Mouse (Mus musculus) left cerebral cortex, postnatal 36 days (tissue): Measurements from ENCODE around the gene Tbck. TPM values are rescaled to one million over a fixed set of nuclear protein-coding genes. Genes with fewer than 3 reads are reported as not detected.

Experiments used
- DNase-seq, 2 experiments: peaks; one replicate each; pipeline ENCODE4 v3.0.0; 2021 to 2022; ENCODE audit warnings: low spot score in 2 of 2, mixed read lengths in 1 of 2
- intact Hi-C: fragments of 180-260 bp; cut with DNase I; formaldehyde crosslinking; loops from one replicate; pipeline ENCODE4 v1.15.1; 2025
- total RNA-seq, 2 experiments: library from RNA; stranded (reverse); gene quantifications; 2 replicates each; pipeline ENCODE4 v1.2.3; 2021

The Tbck gene
- total RNA-seq, 2 experiments from 2014 or later: 28.8 to 31.2 TPM

DNA sequence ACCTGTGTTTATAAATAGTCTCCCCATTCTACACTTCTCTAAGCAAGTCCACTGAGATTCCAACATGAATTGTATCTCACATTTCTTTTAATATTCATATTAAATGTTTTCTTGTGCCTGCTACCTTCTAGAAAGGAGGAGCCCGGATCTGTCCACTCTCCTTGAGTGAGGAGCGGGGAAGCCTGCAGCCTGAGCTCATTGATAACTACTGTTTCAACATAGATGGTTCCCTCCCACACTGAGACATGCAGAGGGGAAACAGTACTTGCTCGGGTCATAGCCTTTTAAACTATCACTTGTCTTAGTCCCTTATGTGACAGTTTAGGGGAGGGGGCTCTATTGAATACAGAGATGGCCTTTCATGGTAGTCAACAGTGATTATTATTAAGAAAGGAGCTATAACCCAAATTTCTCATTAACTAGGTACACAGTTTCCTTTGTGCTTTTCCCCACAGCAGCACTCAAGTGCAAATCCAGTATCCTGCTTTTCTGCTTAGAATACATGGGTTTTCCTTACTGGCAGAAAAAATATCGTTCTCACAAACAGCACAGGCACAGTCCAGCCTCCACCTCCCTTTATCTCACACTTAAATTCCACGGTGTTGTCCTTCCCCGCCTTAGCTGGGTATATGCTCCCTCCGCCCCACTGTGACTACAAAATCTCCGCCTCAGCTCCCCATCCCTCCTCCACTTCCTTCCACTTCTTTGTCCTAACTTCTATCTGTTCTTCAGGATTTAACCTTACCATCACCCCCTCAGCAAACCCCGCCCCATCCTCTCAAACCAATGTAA lies 130.0 kb downstream of the Tbck start:
- no peak for DNase-seq
- intact Hi-C loops: no loop called here

DNA sequence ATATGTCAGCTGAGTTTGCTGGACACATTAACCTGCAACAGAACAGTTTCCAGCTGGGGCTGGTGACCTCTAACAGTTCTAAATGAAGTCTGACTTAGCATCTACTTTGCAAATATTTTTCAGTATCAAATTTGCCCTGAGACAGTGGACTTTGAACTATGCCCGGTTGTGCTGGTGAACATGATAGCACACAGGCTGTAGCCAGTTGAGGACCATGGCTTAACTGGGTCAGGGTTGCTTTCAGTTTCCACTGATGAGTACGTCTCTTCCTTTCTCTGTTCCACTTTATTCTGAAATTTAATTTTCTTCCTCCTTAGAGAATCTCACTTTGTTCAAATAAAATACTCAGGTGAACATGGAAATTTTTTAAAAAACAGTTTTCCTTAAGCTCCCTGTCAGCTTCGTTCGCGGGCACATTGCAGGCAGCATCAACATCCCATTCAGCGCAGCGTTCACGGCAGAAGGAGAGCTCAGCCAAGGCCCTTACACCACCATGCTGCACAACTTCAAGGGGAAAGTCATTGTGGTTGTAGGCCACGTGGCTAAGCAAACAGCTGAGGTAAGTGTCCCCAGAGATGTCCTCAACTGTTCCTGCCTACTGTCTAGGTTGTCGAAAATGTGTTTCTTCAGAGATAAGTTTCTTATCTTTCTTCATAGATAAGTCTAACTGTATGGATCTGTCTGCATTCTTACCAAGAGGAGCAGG lies 131.0 kb downstream of the Tbck start:
- intact Hi-C loops: no loop called here

DNA sequence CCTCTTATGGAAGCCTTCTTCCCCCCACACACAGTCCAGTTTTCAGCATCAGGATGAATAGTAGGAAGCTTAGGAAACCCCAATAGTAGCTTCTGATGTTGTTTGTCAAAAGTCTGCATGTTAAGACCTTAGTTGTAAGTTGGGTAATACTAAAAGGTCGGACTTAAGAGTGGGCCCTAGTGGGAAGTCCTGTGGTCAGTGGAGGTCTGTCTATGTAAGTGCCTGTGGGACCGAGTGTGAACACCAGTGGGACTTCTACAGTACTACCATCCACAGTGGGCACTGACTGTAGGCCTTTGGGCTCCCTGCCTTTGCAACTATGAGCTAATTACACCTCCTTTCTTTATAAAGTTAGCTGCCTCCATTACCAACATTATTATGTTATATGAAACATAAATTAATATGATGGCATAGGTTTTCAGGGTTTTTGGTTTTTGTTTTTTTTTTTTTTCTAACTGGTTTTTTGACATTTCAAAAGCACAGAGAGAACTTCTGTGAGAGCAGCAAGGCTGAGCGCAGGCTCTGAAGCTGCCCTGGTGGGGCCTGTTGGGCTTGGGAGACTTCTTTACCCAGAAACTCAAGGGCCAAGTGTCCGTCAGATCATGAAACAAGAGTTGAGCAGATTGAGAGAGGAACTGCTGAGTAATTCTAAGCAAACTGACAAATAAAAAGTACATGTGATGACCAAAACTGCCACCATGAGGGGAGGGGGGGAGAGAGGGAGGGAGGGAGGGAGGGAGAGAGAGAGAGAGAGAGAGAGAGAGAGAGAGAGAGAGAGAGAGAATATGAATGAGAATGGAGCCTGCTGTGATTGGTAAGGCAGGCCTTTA lies 131.8 kb downstream of the Tbck start:
- intact Hi-C loops: no loop called here
- no peak for DNase-seq

More for the DNA sequence above, 131.0 kb downstream of the Tbck start:
- DNase-seq: no peak

DNA sequence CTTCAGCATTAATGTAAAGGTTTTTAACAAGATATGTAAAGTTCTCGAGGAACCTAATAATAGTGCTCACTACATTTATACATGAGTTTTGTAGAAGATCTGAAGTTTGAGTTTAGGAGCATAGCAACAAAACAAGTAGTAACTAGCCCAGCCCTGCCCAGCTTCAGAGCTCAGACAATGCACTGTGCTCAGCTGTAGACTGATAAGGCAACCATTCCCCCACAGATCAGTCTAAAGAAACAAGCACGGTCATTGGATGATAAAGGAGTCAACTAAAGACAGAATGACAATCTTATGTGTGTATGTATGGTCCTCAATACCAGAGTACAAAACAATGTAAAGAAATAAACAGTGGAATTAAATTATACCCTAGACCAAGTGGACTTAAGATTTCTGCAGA lies 135.5 kb downstream of the Tbck start:
- no peak for DNase-seq
- intact Hi-C loops: no loop called here

DNA sequence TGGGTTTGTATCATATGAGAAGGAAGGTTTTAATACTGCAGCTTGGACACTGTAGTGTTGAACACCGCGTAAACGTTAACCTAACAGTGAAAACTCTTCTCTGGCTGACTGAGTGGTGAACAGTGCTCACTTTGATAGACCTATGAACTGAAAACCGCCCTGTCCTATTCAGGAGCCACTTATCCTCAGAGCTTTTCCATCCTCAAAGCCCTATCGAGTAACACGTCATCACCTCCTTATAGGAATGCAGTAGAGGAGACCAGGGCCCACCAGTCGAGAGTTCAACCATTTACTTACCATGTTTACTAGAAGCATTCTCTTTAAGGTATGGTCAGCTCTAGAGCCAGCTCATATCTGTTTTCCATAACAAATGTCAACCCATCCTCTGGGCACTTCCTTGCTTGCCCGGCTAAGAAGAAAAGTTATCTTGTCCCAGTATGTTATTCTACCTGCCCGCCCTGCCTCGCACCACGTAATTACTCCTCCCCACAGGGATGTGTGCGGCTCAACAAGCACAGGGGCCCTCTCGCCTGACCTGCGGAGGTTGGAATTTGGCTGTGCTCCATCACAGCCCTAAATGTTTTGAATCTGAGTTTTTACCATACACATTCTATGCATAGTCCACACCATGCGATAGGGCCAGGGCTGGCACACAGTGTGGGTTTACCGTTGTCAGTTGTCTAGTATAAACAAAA lies 147.4 kb downstream of the Tbck start:
- DNase-seq: no peak
- intact Hi-C loops: no loop called here

DNA sequence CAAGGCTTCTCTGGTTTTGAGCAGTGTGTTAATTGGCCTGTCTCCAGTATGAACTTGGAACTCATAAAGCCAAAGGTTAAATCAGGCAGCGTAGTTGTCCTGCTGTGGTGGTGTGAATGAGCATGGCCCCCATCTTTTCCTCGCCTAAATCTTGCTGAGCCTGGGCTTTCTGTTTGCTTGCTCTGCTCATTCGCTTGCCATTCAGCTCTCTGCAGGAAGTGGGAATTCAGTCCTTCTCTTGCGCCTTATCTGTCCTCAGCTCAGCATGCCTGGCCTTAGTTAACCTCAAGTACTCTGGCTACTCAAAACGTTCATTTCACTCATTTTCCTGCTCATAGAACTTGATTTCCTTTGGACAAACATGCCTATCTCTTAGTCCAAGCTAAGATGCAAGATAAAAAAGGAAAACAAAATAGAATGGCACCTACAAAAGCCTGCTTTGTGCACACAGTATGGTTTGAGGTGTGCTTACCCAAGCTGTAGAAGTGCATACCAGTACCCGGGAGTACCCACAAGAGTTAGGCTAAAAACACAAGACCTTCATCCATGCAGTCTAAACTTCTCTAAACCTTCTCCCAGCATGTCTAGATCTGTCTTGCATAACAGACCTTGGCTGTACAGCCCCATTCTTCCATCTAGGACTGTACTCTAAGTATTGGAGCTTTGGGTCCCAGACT lies 151.3 kb downstream of the Tbck start:
- DNase-seq: no peak
- intact Hi-C loops: no loop called here

DNA sequence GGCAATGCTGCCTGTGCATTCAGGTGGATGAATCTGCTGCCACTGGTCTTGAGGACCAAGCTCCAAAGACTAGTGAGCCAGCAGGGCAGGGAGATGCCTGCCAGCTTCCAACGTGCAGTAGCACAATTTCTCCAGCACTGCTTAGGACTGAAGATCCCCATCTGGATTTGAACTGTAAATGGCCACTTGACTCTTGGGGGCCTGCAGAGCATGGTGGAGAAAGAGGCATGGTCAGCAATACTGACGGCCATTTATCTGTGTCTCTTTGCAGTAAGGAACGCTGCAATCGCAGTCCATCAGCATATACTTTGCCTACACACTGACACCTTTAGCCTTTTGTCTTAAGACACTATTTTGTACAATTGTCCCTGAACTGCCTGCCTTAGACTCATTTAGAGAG lies 153.2 kb downstream of the Tbck start:
- intact Hi-C loops: no loop called here
- no peak for DNase-seq

DNA sequence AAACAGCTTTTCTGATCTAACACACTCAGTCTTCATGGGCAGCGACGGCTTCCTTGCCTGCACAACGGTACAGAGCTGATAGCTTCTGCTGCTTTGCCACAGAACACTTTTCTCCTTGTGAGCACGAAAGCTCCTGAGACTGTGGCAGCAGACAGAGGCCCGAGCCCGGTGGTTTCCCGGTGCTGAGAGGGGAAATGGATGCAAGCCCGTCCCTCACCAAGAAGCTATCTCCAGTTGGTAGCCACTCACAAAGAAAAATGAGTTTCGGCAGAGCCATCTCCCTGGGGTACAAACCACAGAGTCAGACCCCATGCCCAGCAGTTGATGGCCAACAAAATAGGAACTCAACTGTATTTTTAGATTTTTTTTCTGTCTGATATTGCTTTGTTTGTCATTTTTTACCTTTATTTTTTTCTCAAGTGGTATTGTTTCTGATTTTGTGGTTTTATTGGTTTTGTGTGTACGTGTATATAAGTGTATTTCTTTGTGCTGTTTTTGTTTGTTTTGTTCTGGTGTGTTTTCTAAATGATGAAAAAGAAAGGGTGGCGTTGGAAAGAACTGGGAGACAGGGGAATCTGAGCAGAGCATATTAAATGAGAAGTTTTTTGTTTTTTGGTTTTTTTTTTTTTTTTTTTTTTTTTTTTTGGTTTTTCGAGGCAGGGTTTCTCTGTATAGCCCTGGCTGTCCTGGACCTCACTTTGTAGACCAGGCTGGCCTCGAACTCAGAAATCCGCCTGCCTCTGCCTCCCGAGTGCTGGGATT lies 154.9 kb downstream of the Tbck start:
- intact Hi-C loops: no loop called here
- no peak for DNase-seq

DNA sequence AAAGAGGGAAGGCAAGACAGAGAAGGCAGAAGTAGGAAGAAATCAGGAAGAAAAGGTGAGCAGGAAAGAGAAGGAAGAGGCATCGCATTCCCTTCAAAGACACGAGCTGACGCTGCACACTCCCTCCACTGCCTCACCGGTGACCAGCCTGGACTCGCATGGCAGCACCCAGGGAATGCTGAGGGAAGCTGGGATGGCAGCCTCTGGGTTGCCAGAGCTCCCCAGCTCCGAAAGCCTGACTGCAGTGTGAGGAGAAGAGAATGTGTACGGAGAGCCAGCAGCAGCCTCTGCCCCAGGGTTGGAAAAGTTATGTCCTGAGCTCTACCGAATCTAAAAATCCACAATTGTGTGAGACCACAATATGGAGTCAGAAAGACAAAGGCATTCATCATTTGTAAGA lies 155.6 kb downstream of the Tbck start:
- intact Hi-C loops: no loop called here
- DNase-seq: no peak

DNA sequence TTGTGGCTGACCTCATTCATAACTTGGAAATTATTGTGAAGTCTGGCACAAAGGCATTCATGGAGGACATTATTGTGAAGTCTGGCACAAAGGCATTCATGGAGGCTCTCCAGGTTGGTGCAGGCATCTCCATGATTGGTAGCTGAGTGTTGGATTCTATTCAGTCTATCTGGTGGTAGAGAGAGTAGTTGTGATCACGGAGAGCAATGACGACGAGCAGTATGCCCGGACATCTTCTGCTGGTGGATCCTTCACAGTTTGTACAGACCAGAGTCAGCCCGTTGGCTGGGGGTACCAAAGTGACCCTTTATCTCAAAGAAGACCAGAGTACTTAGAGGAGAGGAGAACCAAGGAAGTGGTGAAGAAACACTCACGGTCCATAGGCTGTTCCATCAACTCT lies 158.7 kb downstream of the Tbck start:
- no peak for DNase-seq
- intact Hi-C loops: no loop called here

DNA sequence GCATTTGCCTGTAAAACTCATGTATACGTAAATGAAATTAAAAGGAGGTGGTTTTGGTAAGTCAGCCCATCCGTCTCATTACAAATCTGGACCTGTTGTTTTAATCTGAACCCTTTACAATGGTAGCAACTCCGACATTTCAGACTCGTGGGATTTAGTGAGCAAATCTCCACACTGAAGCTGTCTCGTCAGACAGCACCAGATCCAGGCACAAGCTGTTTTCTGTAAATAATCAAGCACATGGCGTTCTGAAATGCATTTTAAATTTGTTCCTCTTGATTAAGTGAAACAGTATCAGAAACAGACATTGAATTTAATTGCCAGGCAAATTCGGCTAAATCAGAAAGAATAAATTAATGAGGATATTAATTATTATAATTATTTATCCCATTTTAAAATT lies 165.7 kb downstream of the Tbck start:
- intact Hi-C loops: no loop called here
- no peak for DNase-seq

DNA sequence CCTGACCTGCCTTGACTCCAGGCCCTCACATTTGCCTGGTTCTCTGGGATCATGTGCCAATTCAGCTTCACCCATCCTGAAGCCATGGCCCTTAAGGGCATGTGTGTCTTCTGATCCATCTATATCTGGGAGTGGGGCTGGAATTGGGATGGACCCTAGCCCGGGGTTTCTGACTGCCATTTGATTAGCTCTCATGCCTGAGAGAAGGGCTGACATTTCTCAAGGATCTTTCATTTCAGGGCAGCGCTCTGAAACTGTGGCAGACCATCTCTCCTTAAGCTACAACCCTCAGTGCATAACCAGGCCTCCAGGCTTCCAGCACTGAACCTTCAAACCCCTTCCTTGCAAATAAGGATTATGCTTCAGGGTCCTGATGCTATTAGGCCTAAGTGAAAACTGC lies 166.5 kb downstream of the Tbck start:
- DNase-seq: no peak
- intact Hi-C loops: no loop called here

DNA sequence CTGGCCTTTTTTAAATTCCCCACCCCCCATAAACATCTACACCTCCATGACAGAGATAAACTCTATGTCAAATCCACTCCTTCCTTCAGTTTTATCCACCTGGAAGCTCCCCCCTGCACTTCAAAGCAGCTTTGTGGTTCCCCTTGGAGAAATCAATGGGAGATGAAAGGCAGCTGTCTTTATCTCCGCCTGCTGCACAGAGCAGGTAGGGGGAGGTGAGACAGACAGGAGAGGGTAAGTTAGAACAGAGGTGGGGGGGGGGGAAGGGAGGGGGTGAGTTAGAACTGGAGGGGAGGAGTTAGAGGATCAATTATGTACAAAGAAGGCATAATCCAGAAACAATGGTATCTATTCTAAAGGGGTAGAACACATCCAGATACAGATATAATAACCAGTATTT lies 167.5 kb downstream of the Tbck start:
- DNase-seq: no peak
- intact Hi-C loops: no loop called here

DNA sequence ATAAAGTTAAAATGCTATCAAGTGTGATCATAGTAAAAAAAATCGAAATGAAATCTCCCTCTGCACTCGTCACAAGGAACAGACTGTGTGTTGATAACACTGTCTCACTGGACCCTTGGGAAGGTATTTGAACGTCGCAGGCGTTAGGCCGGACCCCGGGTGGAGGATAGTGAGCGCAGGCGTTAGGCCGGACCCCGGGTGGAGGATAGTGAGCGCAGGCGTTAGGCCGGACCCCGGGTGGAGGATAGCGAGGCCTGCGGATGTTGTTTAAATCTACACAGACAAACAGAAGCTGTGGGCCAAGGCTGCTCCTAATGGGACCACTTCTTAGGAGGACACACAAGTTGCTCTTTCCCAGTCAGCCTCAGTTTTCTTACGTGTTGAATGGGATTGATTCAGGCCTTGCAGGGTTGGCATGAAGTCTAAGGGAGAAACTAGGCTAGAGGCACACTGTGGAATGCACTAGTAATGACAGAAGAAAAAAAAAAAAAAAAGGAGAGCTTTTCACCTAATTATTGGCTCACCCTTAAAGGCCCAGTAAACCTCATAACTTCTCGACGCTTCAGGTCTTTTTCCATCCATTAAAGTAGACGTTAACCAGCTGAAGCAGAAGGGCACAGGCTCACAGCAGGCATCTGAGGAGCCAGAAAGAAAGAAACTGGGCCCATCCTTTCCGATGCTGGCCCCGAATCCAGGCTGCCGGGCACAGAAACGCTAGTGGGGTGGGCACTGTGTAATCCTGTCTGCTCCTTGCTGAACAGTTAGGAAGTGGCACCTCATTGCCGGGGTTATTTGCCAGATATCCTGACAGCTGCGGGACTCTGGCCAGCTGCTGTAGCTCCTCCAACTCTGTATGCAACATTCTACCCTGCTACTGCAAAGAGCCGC lies 168.1 kb downstream of the Tbck start:
- no peak for DNase-seq
- intact Hi-C loops: no loop called here

DNA sequence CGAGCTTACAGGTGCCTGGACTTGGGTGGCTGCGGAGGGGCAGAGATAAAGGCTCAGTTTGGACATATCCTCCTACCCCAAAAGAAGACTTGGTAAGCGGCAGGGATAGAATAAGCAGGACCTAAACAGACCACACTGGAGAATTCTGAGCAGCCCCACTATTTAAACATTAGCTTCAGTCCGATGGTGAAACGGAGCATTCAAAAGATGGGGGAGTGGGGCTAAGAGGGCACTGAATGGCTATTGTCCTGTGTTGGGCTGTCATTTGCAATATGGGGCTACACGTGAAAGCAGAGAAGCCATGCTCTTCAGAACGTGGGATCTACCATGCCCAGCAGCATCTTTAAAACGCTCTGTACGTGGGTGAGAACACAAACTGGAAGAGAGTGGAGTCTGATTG lies 170.3 kb downstream of the Tbck start:
- DNase-seq: no peak
- intact Hi-C loops: no loop called here

DNA sequence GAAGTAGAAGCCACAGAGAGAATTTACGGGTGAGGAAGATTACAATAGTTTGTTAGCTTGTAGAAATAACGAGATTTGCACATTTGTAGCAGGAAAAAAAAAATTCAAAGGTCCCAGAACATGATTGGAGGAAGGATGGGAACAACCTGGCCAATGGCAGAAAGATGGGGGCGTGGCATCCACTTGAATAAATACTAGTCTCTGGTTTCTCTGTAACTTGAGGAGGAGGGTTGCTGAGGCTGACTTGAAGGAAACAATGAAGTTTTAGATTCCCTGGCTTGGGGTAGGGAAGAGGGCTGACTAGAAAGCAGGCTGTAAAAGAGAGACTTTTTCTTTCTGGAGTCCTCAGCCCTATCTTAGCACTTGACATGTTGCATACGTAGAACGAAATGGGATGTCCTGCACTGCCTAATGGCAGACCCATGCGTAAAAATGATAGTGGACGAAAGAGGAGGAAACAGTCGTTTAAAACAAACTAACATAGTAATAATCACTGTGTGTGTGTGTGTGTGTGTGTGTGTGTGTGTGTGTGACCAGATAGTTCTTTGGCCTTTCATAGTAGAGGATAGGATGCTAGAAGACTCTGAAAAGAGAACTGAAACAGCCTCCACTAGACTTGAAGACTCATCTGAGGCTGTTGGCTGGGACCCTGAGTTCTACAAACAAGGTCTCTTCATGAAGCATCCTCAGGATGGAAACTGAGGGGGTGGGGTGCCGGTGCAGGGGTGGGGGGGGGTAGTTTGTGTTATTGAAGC lies 171.7 kb downstream of the Tbck start:
- intact Hi-C loops: no loop called here
- no peak for DNase-seq

DNA sequence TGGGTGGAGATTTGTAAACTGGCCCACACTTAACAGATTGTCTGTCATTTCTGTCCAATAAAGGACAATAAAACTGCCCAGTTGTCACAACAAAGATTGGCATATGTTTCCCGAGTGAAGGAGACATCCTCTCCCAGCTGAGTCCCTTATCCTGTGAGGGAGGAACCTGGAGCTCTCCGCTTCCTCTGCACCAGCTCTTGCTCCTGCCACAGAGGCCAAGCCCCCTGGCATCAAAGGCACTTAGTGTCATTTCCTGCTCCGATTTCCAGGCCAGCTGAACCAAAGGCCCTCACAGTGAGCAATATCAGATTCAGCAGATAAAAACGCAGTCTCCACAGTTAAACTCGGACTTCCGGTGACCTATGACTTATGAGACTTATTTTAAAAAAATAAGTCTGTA lies 172.7 kb downstream of the Tbck start:
- no peak for DNase-seq
- intact Hi-C loops: no loop called here
